Mouse (Mus musculus) E14TG2a.4 (cell line): Measurements from ENCODE around the gene Kmt2c.

ENCODE experiments used
- CTCF ChIP-seq: conservative IDR thresholded peaks from 2 replicates; pipeline ENCODE4 v1.5.1; 2014; ENCODE audit warnings: low read length
- NANOG ChIP-seq: IDR thresholded peaks from 2 replicates; pipeline ENCODE4 v1.6.1; 2014; ENCODE audit warnings: borderline replicate concordance, low read length, mixed read lengths

- TF ChIP-seq CTCF (no peak), NANOG (no peak)
Observed at GRCm38 (mm10) chr5:25528851-25529528, 30.4 kb upstream of the Kmt2c start.
